Mouse (Mus musculus) thymus, postnatal 4 days (tissue): ENCODE data around the gene Mrgprd.

Source experiments
- DNase-seq: peaks from one replicate; pipeline ENCODE4 v3.0.0; 2021

Gene Mrgprd

DNA sequence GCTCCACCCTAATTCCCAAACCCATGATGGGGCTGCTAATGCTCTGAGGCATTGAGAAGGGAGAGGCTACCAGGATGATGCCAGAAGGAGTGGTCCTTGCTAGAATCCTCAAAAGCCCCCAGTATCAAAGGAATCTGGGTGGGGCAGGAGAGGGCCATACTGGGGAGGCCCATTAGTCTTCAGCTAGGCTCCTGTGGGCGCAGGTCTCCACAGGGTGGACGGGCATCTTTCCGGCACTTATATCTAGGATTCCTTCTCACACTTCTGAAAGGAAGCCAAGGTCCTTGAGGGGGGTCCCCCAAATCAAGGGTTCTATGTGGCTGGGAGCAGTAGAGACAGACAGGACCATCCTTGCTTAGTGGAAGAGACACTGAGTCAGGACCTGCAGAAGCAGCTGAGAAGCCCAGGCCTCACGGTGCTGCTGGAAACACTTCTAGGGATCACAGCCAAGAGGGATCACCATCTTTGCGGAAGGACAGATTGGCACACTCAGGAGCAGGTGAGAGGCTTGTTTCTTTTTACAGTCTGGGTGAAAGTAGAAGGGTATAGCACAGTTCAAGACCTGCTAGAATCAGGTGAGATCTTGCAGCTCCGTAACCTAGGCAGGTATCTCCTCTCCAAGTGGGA lies at the start of gene Mrgprd:
Mrgprd (plus strand) TSS at position 51 of the 627 bp plus-strand sequence.
- no peak for DNase-seq

DNA sequence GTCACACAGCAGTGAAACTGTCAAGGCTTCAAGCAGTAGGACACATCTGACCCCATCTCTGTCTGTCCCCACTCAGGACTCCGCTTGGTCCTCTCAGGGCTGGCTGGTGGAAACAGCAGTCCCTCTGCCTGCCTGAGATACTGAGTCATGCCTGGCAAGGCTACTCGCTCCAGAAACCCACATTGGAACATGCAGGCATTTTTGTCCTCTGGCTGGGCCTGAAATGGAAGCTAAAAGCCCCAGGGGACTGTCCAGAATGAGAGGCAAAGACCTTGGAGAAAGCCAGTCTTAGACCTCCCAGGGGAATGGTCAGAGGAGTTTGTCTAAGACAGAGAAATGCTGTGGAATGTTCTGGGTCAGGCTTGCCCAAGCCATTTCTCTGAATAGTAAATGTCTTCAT lies 48.6 kb upstream of the Mrgprd start:
- DNase-seq: no peak

GRCm38 (mm10) chr7:145268890-145269289 lies 45.7 kb upstream of the Mrgprd start:
- DNase-seq: no peak

- DNase-seq: no peak
Observed at GRCm38 (mm10) chr7:145270955-145271354, 43.7 kb upstream of the Mrgprd start.

DNA sequence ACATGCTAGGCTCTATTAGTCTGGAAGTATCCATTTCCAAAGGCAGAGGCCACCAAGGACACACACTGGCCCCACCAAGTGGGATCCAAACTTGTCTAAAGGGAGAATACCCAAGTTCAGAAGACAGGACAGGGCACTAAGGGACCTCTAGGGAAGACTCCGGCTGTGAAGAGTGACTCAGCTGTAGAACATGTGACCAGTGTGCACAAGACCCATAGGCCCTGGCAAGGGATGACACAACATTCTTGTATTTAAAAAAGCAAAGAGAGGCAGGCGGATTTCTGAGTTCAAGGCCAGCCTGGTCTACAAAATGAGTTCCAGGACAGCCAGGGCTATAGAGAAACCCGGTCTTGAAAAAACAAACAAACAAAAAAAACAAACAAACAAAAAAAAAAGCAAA lies 39.1 kb upstream of the Mrgprd start:
- no peak for DNase-seq

DNA sequence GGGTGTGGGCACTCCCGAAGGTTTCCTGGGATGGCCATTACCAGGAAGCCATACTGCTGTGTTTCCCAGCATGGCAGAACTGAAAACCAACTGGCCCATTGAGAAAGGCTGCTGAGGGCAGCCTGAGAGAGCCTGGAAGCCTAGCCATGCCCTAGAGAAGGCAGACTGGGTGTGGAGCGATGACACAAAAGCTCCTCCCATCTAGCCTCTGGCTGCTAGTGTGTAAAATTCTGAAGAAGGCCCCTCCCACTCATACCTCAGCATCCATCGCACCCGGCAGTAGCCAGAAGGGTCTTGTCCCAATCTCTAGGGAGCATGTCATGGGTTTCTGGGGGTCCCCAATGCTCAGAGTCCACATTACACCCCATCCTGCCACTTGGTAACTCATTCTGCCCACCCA lies 33.2 kb upstream of the Mrgprd start:
- DNase-seq: no peak

DNA sequence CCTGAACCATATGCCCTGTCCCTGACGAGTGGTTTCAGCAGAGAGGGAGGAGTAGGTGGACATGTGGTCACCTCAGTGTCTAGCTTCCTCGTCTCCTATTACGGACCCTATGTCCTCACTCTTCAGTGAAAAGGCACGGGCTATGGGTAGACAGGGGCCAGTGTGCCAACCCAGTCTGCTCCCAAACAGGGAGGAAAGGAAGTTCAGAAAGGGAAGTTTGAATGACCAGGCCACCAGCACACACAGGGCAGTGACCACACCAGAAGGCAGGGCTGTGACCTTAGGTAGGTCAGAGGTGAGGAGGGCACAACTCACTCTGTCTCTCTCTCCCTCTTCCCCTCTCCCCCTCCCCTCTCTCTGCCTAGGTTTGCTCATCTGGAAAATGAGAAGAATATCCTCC lies 31.6 kb upstream of the Mrgprd start:
- no peak for DNase-seq

- peak; percentile 92 for DNase-seq
Observed at GRCm38 (mm10) chr7:145283487-145284187, 31.0 kb upstream of the Mrgprd start, which contains the start of gene Tpcn2. Gene Tpcn2, minus strand, starts transcription at chr7:145284011.

DNA sequence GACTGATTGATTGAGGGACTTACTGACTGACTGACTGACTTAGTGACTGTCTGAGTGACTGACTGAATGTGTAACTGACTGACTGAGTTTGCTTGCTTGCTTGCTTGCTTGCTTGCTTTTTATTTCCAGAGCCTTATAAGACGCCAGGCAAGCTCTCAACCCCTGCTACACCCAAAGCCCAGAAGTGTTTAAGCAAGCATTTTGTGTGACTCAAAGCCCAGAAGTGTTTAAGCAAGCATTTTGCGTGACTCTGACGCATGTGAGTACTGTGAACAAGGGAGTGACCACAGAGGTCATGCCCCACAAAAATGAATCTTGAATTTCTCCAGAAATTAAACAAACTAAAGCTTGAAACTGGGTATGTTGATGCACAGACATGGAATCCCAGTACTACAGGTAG lies 30.3 kb upstream of the Mrgprd start:
- DNase-seq: no peak

DNA sequence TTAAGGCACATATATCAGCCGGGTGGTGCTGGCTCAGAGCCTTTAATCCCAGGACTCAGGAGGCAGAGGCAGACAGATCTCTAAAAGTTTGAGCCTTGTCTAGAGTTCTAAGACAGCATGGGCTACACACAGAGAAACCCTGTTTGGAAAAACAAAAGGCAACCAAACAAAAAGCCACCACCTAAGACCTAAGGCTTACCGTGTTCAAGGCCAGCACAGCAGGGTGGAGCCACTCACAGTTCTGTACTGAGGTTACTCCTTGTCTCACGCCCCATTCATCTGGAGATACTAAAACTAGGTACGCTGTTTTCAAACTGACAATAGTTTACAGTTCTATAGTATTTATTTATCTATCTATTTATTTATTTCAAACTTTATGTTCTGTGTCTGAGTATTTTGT lies 29.2 kb upstream of the Mrgprd start:
- no peak for DNase-seq

- no peak for DNase-seq
Observed at GRCm38 (mm10) chr7:145287410-145287809, 27.2 kb upstream of the Mrgprd start.

- peak; percentile 21 for DNase-seq
Observed at GRCm38 (mm10) chr7:145289302-145289701, 25.3 kb upstream of the Mrgprd start.

DNA sequence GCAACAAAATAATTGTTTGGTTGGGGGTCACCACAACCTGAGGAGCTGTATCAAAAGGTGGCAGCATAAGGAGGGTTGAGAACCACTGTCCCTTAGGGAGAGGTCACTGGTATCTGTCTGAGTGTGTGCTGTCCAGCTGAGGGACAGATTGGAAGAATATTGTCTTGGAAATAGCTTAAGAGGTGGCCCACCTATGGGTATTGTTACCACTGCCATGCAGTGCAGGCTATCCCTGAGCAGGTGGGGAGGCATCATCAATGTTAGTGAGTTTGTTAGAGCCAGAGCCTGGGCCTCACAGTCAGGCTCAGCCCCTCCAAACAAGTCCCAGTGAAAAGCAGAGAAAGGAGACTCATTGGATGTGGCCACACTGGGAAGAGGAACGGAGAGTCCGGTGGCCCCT lies 22.8 kb upstream of the Mrgprd start:
- DNase-seq: no peak

GRCm38 (mm10) chr7:145292726-145293125 lies 21.9 kb upstream of the Mrgprd start:
- DNase-seq: no peak

- DNase-seq: peak; percentile 68
Observed at GRCm38 (mm10) chr7:145293859-145294258, 20.8 kb upstream of the Mrgprd start.

DNA sequence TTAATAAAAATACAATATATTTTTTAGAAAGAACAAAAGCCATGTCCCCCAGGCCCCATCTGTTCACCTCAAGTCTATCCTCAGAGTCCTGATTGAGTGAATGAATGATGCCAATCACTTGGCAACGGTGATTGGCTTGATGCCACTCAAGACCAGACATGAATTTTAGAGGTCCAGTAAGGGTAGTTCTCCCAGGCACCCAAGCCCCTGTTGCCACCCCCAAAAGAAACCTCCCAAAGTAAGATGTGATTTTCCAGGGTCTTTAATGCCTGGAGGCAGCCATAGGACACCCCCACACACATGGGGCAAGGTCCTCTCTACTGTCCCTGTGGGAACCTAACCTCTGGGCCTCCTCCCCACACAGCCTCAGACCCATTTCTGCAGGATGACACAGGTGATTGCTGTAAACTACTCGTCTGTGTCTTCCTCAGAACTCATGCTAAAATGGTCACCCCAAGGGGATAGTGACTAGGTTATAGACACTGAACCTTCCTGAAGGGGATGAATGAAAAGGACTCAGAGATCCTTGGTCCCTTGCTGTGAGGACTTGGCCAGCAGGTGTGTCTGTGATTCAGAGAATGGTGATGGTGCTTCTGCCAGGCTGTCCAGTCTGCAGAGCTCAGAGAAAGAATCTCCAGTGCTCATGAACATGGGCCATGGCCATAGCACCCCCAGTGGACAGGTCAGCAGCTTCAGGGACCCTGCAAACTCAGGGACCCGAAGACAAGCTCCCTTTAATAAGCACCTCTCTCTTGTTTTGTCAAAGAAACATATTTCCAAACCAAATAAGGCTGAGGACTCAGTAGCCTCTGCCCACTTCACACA lies 15.8 kb upstream of the Mrgprd start:
- no peak for DNase-seq

- DNase-seq: no peak
Observed at GRCm38 (mm10) chr7:145299562-145300320, 14.9 kb upstream of the Mrgprd start.

GRCm38 (mm10) chr7:145300321-145301007 lies 14.2 kb upstream of the Mrgprd start, which contains the start of gene Mrgprf:
Gene Mrgprf, plus strand, starts transcription at chr7:145300828.
- DNase-seq: no peak

DNA sequence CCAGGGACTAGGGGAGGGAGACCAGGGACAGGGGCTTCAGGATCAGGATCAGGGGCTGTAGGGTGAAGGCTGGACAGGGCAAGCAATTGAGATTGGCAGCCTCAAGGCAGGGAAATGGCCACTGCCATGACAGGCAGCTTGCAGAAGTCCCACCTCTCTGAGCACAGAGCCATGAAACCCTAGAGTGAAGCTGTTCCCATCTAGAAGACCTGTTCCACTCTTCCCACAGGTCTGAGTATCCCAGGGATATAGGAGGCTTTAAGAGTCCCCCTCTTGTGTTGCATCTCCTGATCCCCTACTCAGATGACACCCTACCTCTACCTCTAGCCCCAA lies 13.7 kb upstream of the Mrgprd start:
- DNase-seq: no peak

GRCm38 (mm10) chr7:145301341-145302005 lies 13.2 kb upstream of the Mrgprd start:
- DNase-seq: no peak

GRCm38 (mm10) chr7:145302488-145303285 lies 11.9 kb upstream of the Mrgprd start:
- no peak for DNase-seq
